Mouse (Mus musculus): ENCODE data around the gene Atp9a.

The Atp9a gene

GRCm38 (mm10) chr2:168737878-168738277 is 4.3 kb downstream of the Atp9a start:
- DNase-seq = peak; percentile 76

- peak; percentile 66 for DNase-seq
Observed at GRCm38 (mm10) chr2:168734023-168734422, 8.2 kb downstream of the Atp9a start.

DNA sequence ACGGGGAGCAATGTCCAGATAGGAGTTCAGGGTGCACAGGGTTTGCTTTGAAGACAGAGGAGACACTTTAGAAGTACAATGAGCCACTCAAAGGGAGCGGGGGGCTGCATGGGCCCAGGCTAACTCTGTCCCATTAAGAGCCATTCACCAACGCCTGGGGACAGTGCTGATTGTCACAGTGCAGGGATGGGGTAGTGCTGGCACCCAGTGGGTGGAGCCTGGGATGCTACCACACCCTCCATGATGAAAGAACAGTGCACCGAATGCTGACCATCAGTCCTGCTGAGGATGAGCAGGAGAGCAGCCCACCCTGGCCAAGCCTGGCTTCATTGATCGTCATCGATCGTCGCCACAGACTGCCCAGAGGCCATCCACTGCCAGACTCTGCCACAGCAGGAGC is 11.0 kb downstream of the Atp9a start:
- no peak for DNase-seq

GRCm38 (mm10) chr2:168729736-168730135 is 12.5 kb downstream of the Atp9a start:
- no peak for DNase-seq

DNA sequence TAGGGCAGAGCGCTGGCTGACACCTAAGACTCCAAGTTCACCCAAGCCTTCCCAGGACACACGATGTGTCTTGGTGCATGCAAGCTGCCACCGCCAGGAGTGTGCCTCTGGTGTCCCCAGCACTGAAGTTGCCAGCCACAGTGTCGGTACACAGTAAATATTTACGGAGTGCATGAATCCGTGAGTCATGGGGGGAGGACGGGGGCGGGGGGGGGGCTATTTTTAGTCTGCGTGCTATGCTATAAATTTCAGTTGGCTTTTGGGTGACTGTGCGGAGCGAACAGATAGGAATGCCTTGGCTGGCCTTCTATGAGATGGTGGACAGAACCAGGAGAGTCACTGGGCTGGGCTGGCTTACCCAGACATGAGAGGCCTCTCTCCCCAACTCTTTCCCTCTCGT is 14.2 kb downstream of the Atp9a start:
- DNase-seq = no peak

GRCm38 (mm10) chr2:168726007-168726406 is 16.2 kb downstream of the Atp9a start:
- DNase-seq = peak; percentile 66

- DNase-seq = peak; percentile 88
Observed at GRCm38 (mm10) chr2:168721313-168721712, 20.9 kb downstream of the Atp9a start.

GRCm38 (mm10) chr2:168719742-168720141 is 22.5 kb downstream of the Atp9a start:
- no peak for DNase-seq

GRCm38 (mm10) chr2:168718735-168719134 is 23.5 kb downstream of the Atp9a start:
- DNase-seq = no peak

DNA sequence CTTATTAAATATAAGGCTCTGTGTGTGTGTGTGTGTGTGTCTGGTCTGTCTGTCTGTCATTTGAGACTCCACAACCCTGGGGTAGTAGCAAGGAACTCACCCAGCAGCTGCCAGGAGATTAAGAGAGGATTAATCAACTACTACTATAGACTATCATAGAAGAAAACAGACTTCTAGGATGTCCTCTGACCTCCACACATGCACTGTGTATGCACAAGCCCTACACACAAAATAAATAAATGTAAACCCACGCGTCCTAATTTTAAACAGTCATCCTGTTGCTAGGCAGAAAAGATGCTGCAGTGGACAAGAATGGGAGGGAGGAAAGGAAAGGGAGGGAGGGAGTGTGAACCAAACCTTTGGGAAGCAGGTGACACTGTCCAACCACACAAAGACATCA is 23.9 kb downstream of the Atp9a start:
- DNase-seq = no peak

DNA sequence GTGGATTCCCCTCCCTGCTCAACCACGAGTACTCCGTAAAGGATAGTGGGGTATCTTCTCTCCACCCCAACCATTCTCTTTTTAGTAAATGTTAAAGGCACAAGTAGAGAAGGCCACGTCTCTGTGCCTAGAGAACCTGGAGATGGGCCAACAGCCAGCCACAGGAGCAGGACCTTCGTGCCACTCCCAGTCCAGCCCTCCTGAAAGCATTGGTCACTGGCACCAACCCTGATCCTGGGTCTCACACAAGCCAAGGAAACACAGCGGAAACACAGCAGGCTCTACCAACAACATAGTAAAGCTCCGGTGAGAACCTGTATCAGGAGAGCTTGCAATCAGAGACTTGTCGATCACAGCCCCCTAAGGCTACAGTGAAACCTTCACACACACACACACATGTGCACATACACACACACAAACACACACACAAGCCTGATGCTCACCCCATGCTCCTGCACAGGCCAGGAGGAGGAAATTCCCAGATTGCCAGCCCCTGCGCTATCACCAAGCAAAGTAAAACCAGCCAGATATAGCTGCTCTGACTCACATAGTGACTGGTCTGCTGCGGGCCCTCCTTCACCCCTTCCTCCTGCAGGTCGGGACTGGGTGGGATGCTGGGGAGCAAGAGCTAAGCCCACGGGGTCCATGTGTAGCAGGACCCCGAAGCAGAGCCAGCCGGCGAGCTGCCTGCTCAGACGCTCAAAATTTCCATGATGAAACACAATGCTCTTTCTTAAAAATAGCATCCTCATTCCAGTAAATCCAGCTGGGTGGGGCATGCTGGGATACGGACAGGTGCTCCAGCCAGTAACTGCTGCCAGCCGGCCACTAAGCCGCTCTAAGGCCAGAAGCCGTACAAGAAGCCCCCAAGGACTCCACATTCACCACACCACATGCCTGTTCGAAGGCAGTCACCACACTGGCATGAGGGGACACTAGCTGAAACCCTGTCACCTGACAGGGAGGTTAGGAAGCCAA is 29.7 kb downstream of the Atp9a start:
- DNase-seq = no peak

DNA sequence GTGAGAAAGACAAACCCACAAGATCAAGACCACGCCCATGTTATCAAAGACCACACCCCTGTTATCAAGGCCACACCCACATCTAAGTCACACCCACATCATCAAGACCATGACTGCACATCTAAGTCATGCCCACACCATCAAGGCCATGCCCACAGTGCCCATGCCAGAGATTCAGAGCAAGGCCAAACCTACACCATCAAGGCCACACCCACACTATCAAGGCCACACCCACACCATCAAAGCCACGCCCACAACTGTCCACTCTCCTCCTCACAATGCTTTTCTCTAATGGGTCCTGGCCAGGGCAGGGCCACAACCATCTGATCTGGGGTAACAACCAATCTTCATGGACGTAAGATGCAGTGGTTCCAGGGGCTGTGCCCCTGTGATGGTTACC is 31.2 kb downstream of the Atp9a start:
- no peak for DNase-seq

DNA sequence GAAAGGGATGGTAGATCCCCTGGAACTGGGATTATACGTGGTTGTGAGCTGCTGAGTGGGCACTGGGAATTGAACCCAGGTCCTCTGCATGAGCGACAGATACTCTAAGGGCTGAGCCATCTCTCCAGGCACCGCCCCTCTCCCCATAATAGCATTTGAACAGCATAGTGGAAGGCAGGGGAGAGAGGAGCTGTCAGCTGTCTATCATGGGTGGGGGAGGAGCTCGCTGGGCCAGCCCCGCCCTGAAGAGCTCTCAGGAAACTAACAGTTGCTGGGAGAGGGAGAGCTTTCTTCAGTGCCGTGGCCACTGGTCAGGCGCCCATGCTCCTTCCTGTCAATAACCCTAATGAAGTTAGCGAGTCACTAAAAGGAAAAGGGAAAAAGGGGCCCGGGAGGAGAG is 34.4 kb downstream of the Atp9a start:
- no peak for DNase-seq

- DNase-seq = no peak
Observed at GRCm38 (mm10) chr2:168702266-168702665, 39.9 kb downstream of the Atp9a start.

- DNase-seq = no peak
Observed at GRCm38 (mm10) chr2:168695027-168695403, 47.2 kb downstream of the Atp9a start.

GRCm38 (mm10) chr2:168694379-168695026 is 47.7 kb downstream of the Atp9a start:
- peak; percentile 11 for DNase-seq

DNA sequence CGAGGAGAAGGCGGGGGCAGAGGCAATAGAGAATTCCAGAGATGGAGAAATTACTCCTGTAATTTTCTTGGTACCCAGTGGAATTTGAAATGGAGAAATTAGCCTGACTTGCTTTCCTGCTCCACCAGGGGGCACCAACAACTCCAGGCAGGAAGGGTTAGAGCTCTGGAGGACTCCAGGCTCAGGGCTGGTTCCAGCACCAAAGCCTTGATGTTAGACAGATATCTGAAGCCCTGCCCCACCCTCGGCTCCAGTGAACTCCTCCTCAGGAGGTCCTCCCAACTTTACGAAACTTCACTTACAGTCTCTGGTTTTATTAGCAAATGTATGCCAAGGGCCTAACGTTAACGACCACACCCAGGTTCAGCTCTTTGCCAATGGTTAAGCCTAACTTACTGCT is 50.4 kb downstream of the Atp9a start:
- peak; percentile 69 for DNase-seq

GRCm38 (mm10) chr2:168687326-168687725 is 54.9 kb downstream of the Atp9a start:
- DNase-seq = no peak

DNA sequence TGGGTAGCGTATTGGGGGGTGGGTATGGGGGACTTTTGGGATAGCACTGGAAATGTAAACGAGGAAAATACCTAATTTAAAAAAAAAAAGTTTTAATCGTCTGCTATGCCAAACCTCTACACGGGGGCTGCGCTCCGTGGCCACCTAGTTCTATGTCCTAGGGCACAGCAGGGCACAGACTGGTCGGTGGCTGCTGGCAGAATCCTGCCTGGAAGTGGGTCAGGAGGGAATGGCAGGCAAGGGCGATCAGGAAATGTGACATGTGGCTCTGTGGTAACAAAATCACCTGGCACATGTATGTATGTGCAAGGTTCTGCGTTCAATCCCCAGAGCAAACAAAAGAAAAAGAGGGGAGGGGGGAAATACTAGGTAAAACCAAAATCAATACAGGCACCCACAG is 56.3 kb downstream of the Atp9a start:
- DNase-seq = no peak

DNA sequence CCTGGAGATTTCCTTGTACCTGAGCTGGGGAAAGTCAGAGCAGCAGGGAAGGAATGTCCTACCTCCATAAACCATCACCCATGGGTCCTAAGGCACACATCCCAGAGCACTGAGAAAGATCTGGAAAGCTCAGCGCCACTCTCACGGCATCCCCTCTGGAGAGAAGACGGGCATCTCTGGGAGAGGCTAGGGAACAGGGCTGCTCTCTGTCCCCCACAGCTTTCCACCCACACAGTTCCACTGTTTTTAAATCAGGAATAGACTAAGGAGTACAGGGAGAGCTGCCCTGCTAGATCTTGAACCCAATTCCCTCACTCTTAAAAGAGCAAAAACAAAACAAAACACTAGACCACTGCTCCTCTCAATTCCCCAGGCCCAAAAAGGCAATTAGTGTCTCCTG is 57.5 kb downstream of the Atp9a start:
- DNase-seq = no peak

- no peak for DNase-seq
Observed at GRCm38 (mm10) chr2:168683520-168684150, 58.6 kb downstream of the Atp9a start.

DNA sequence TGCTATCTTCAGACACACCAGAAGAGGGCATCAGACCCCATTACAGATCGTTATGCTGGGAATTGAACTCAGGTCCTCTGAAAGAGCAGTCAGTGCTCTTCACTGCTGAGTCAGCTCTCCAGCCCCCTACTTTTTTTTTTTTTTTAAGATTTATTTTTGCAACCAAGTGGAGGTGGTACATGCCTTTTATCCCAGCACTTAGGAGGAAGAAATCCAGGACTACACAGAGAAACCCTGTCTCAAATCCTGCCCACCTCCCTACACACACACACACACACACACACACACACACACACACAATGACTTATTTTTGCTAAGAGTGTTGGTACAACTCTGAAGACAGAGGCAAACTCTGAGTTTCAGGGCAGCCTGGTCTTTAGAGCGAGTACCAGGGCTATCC is 59.5 kb downstream of the Atp9a start:
- DNase-seq = no peak

DNA sequence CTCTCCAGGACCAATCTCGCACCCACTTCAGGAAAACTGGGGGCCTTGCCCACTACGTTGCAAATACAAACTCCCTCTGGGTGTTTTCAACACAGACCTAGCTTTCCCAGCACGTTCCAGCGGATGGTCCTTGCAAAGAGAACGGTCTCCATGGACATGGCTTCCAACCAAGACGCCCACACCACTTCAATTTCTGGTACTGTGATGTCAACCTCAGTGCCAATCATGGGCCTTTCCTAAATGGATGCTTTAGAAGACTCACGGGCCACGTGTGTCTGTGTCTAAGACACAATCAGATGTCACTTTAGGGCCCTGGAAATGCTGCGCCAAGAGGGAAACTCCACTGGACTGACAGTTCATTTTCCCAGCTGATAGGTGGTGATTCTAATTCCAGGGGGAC is 60.7 kb downstream of the Atp9a start:
- no peak for DNase-seq
